ENCODE assay signal across 33 mouse cellular contexts in the genomic region with DNA sequence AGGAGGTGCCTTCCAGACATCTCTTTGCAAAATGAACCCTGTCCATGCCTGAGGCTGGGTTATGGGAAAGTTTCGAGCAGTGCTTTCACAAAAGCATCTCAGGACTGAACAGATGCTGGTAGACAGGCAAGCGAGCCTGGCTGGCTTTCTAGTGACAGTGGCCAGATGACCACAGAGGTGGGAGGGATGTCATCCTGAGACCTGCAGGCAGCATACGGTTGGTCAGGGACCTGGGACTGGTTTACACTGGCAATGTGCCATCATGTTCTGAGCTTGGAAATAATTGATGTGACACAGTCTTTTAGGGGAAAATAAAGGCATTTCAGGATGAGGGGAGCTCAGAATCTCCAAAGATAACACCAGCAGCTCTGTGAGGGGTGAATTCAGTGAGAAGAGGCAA. TPM values are rescaled to one million over a fixed set of nuclear protein-coding genes. Genes with fewer than 3 reads are reported as not detected.
DNase-seq lines count a peak whose midpoint lies in the region; ATAC-seq and TF ChIP-seq lines count a peak whose summit lies in the region.
"Had no signal": no experiment of that assay in that cellular context is flagged by ENCODE, and none has a peak within 500 bp of the region (broad histone marks: within the 10 kb centered on the region; RNA-seq: fewer than 3 reads in every experiment).

No protein-coding gene starts in this region.

- dilution Hi-C loops in CH12.LX (cut with MboI; ENCODE audit: extremely low pct_ligation_motif_present, extremely low pct_unique_long_range_greater_than_20kb, low sequenced_read_pairs): no loop called here

- in situ Hi-C loops in CH12.LX (cut with MboI; ENCODE audit: low pct_ligation_motif_present, low pct_unique_long_range_greater_than_20kb, low sequenced_read_pairs): no loop called here

- no peak for DNase-seq in heart, adult 18-20 months
- peak; percentile 63 for DNase-seq in left cerebral cortex, postnatal 4 days
- DNase-seq in left cerebral cortex, adult 9 months (ENCODE audit: low spot score in 2 of 2): no peak
- no peak for DNase-seq in CH12.LX (ENCODE audit: extremely low read depth)
- DNase-seq in liver: no peak
- DNase-seq: adrenal gland, postnatal 36 days; B cell, adult 2 months; cerebellum, adult 11 months; cerebellum, adult 9-10 months; embryo, embryonic 11 days; gastrocnemius, adult 2 months; gastrocnemius, postnatal 25 days; heart, adult 11 months; heart, postnatal 14 days; kidney, adult 11 months had no signal

- H3K27me3 ChIP-seq in heart, embryonic 13.5 days (replicated peaks): no peaks in the 10 kb centered on the region; the same call in 1 of the 2 replicates
- no peaks in the 10 kb centered on the region for H3K27me3 ChIP-seq in CH12.LX (replicated peaks)
- H3K27me3 ChIP-seq: embryonic facial prominence, embryonic 15.5 days; heart, embryonic 15.5 days; Patski had no signal

- no peaks in the 10 kb centered on the region for H3K79me2 ChIP-seq in CH12.LX (replicated peaks; ENCODE audit: control insufficient read depth, extremely low read depth, insufficient read depth, poor library complexity, severe bottlenecking)

- no peak overlapping the region for H3K4me3 ChIP-seq in heart, embryonic 13.5 days
- H3K4me3 ChIP-seq in CH12.LX (replicated peaks in 1 of 3; ENCODE audit: low read depth in 2 of 3, low read length in 2 of 3, poor library complexity in 1 of 3): no peak overlapping the region
- H3K4me3 ChIP-seq in brown adipose tissue, adult 24 weeks (ENCODE audit: insufficient read depth, low read depth, low read length): no peak overlapping the region
- H3K4me3 ChIP-seq: embryonic facial prominence, embryonic 15.5 days; erythroblast, embryonic 14.5 days; forebrain, embryonic 10.5 days; gastrocnemius, adult 2 months; heart, embryonic 10.5 days; heart, embryonic 15.5 days had no signal

- no peak for TF ChIP-seq RAD21 in CH12.LX (IDR thresholded peaks at IDR 0.05; ENCODE audit: low read depth, low read length)

- H3K4me2 ChIP-seq in heart, embryonic 13.5 days: no peak overlapping the region
- no peak overlapping the region for H3K4me2 ChIP-seq in CH12.LX (ENCODE audit: insufficient read depth, low read depth, poor library complexity, severe bottlenecking)
- H3K4me2 ChIP-seq: embryonic facial prominence, embryonic 15.5 days; heart, embryonic 15.5 days had no signal

- no peaks in the 10 kb centered on the region for H3K9me3 ChIP-seq in heart, embryonic 13.5 days
- no peaks in the 10 kb centered on the region for H3K9me3 ChIP-seq in CH12.LX (replicated peaks; ENCODE audit: low read length)
- H3K9me3 ChIP-seq: embryonic facial prominence, embryonic 15.5 days; forebrain, embryonic 10.5 days; heart, embryonic 10.5 days; heart, embryonic 15.5 days had no signal

- no peak for TF ChIP-seq POLR2A in CH12.LX (IDR thresholded peaks at IDR 0.05; ENCODE audit: low read depth, low read length)

- intact Hi-C loops in left cerebral cortex, postnatal 4 days (cut with DNase I): no loop called here

- TF ChIP-seq EP300 in CH12.LX (IDR thresholded peaks at IDR 0.05; ENCODE audit: low read length): no peak

- H3K9ac ChIP-seq in heart, embryonic 13.5 days: 0 out of 2 replicates have a peak overlapping the region, but pooled peaks have one; percentile 19
- H3K9ac ChIP-seq in CH12.LX (ENCODE audit: insufficient read depth, low read depth): no peak overlapping the region
- H3K9ac ChIP-seq: embryonic facial prominence, embryonic 15.5 days; heart, embryonic 15.5 days had no signal

- no peak overlapping the region for H3K27ac ChIP-seq in heart, embryonic 13.5 days (replicated peaks)
- no peak overlapping the region for H3K27ac ChIP-seq in CH12.LX (ENCODE audit: insufficient read depth, low read depth)
- 0 out of 2 replicates have a peak overlapping the region, but pooled peaks have one; percentile 1 for H3K27ac ChIP-seq in brown adipose tissue, adult 24 weeks (replicated peaks; ENCODE audit: low read depth, low read length)
- H3K27ac ChIP-seq: embryonic facial prominence, embryonic 15.5 days; forebrain, embryonic 10.5 days; heart, embryonic 10.5 days; heart, embryonic 15.5 days had no signal

- no peak for TF ChIP-seq CTCF in CH12.LX (conservative IDR thresholded peaks at IDR 0.05 in 1 of 2, IDR thresholded peaks at IDR 0.05 in 1 of 2; ENCODE audit: low read depth in 2 of 2, low read length in 2 of 2)

- 26% methylated on average over 3 of the region's 3 CpGs for WGBS in heart, embryonic 13.5 days

- no peak for ATAC-seq in heart, embryonic 13.5 days (ENCODE audit: extremely low read depth, insufficient number of reproducible peaks, low FRiP score, low TSS enrichment)
- ATAC-seq: activated CD4-positive, CD25-positive, alpha-beta regulatory T cell, adult 4 months; CD4-positive, CD25-positive, alpha-beta regulatory T cell, adult 4 months; forebrain, embryonic 14.5 days; hindbrain, embryonic 16.5 days; Patski had no signal

- H3K4me1 ChIP-seq in heart, embryonic 13.5 days: peaks cover 57% of the 10 kb centered on the region
- H3K4me1 ChIP-seq in CH12.LX (ENCODE audit: control insufficient read depth in 1 of 2, insufficient read depth in 2 of 2): peaks cover 43 to 63% of the 10 kb centered on the region in 2 experiments
- peaks cover 23% of the 10 kb centered on the region for H3K4me1 ChIP-seq in brown adipose tissue, adult 24 weeks (ENCODE audit: control insufficient read depth, insufficient read depth, insufficient read length, low read length)

- H3K36me3 ChIP-seq in heart, embryonic 13.5 days: no peaks in the 10 kb centered on the region
- no peaks in the 10 kb centered on the region for H3K36me3 ChIP-seq in CH12.LX (replicated peaks in 1 of 2; ENCODE audit: control insufficient read depth in 1 of 2, insufficient read depth in 1 of 2, low read length in 1 of 2)
- H3K36me3 ChIP-seq: embryonic facial prominence, embryonic 15.5 days; forebrain, embryonic 10.5 days; heart, embryonic 10.5 days; heart, embryonic 15.5 days had no signal

TF ChIP-seq in CH12.LX, 34 proteins besides CTCF, POLR2A, EP300 and RAD21:
- TF ChIP-seq SIN3A (IDR thresholded peaks at IDR 0.05; ENCODE audit: low read length): 0 out of 2 replicates have a peak, but pooled peaks have one; percentile 21
- 0 out of 2 replicates have a peak, but pooled peaks have one; percentile 11 for TF ChIP-seq CHD2 (IDR thresholded peaks at IDR 0.05; ENCODE audit: low read length)
- no peak for TF ChIP-seq MAX (IDR thresholded peaks at IDR 0.05; ENCODE audit: low read length)
- 0 out of 2 replicates have a peak, but pooled peaks have one; percentile 15 for TF ChIP-seq ELF1 (IDR thresholded peaks at IDR 0.05; ENCODE audit: low read depth, low read length)

RNA-seq across cellular contexts. Expression of gene Srp9, which starts 19.5 kb away (rescaled TPM):
- 95.5 and 111 TPM in 2 replicates for polyA plus RNA-seq in heart, embryonic 13.5 days (2015; fragmentation: Nextera tagmentation; extraction: Ambion mirVana)
- total RNA-seq in heart, adult 18-20 months (2021): 10 to 100 TPM; 49.4 to 52.0 TPM
- total RNA-seq in left cerebral cortex, postnatal 4 days (2021): 10 to 100 TPM; 46.2 to 46.6 TPM
- total RNA-seq in CH12.LX (2012; rRNA removed): 135 and 154 TPM in 2 replicates
- 221 and 235 TPM in 2 replicates for total RNA-seq in CH12.LX (2014; rRNA removed)
- 138 and 153 TPM in 2 replicates for polyA plus RNA-seq in CH12.LX (2012; ENCODE audit: insufficient read length, low read depth)
- polyA plus RNA-seq in brown adipose tissue, adult 24 weeks (2012; ENCODE audit: insufficient read depth, insufficient read length, missing spikeins): 85.3 and 87.3 TPM in 2 replicates

RNA-seq across cellular contexts. Expression of gene Vmn1r1, which starts 59.3 kb away (rescaled TPM):
- polyA plus RNA-seq in heart, embryonic 13.5 days (2015; fragmentation: Nextera tagmentation; extraction: Ambion mirVana): not detected in 2 replicates
- total RNA-seq in heart, adult 18-20 months (2021): not detected
- total RNA-seq in left cerebral cortex, postnatal 4 days (2021): not detected
- not detected in 2 replicates for total RNA-seq in CH12.LX (2012; rRNA removed)
- not detected in 2 replicates for total RNA-seq in CH12.LX (2014; rRNA removed)
- not detected in 2 replicates for polyA plus RNA-seq in CH12.LX (2012; ENCODE audit: insufficient read length, low read depth)
- polyA plus RNA-seq in brown adipose tissue, adult 24 weeks (2012; ENCODE audit: insufficient read depth, insufficient read length, missing spikeins): not detected in 2 replicates
- total RNA-seq: adrenal gland, adult 18-20 months; adrenal gland, postnatal 36 days; common myeloid progenitor, adult 5-6 weeks; gastrocnemius, adult 2 months; gastrocnemius, postnatal 25 days; heart, postnatal 14 days; hematopoietic stem cell, adult 5-6 weeks; MEL had no signal
- polyA plus RNA-seq: activated CD4-positive, CD25-positive, alpha-beta regulatory T cell, adult 4 months; embryonic facial prominence, embryonic 11.5 days; embryonic facial prominence, embryonic 15.5 days; erythroblast, embryonic 14.5 days; forebrain, embryonic 10.5 days; forebrain, embryonic 14.5 days; heart, embryonic 10.5 days; heart, embryonic 15.5 days; hindbrain, embryonic 16.5 days; intestine, embryonic 14.5 days; Patski had no signal
